Mouse (Mus musculus) ovary, adult 18-20 months (tissue): ENCODE results near the gene Olfr1175-ps.

Experiments
- DNase-seq: peaks from one replicate; pipeline ENCODE4 v3.0.0; 2022; ENCODE audit warnings: low spot score, mixed read lengths

Gene Olfr1175-ps

GRCm38 (mm10) chr2:88327115-88327514 is at the start of gene Olfr1175-ps:
Olfr1175-ps (minus strand) TSS chr2:88327215.
- DNase-seq = no peak

GRCm38 (mm10) chr2:88356304-88356703 is 29.3 kb upstream of the Olfr1175-ps start:
- no peak for DNase-seq

GRCm38 (mm10) chr2:88346392-88346791 is 19.4 kb upstream of the Olfr1175-ps start, which contains the start of gene Olfr1177-ps:
Olfr1177-ps (minus strand) TSS chr2:88346492.
- DNase-seq = no peak

- no peak for DNase-seq
These were observed 9.4 kb upstream of the Olfr1175-ps start, which contains the start of gene Olfr1176 for GRCm38 (mm10) chr2:88336421-88336820. Olfr1176 (plus strand) TSS chr2:88336721.

- DNase-seq = no peak
These were observed 12.0 kb downstream of the Olfr1175-ps start, which contains the start of gene Olfr1174-ps for GRCm38 (mm10) chr2:88315035-88315434. Olfr1174-ps (minus strand) TSS chr2:88315135.

GRCm38 (mm10) chr2:88279775-88280174 is 47.2 kb downstream of the Olfr1175-ps start, which contains the start of gene Olfr1173:
Olfr1173 (minus strand) TSS chr2:88279875.
- no peak for DNase-seq
